Mouse (Mus musculus): ENCODE data around the gene Fmo5. TPM values are rescaled to one million over a fixed set of nuclear protein-coding genes. Genes with fewer than 3 reads are reported as not detected.

Gene Fmo5
- polyA plus RNA-seq, 1 experiment from 2014 or later: 4.2 TPM

- Histone ChIP-seq H3K4me3 (ENCODE audit: low read length) (no peak overlapping the region), H3K9ac (replicated peaks; ENCODE audit: low read length) (no peak overlapping the region), H3K27ac (ENCODE audit: low read length) (no peak overlapping the region), H3K9me3 (ENCODE audit: low read length) (no peaks in the 10 kb centered on the region), H3K4me1 (ENCODE audit: insufficient read depth, low read length) (no peaks in the 10 kb centered on the region), H3K4me2 (replicated peaks; ENCODE audit: low read depth, low read length) (no peak overlapping the region), H3K27me3 (ENCODE audit: insufficient read depth, low read length) (no peaks in the 10 kb centered on the region), H3K36me3 (ENCODE audit: insufficient read depth, low read length) (no peaks in the 10 kb centered on the region)
- WGBS: 86% methylated on average over 11 of the region's 11 CpGs
- no peak for ATAC-seq (ENCODE audit: low FRiP score, low TSS enrichment)
Measured at GRCm38 (mm10) chr3:97702448-97703080, 74.0 kb downstream of the Fmo5 start.

Small RNA genes lying within 50 kb of the gene (microRNA-seq; reads per million reads assigned to microRNA genes)
- gene Mir7225: not detected

Other genes starting within 250 kb of the Fmo5 start
- gene Olfr1402, start 206.8 kb upstream of the Fmo5 start, polyA plus RNA-seq (2015; fragmentation: Nextera tagmentation; extraction: Ambion mirVana): 0.06 TPM in 1 of 2 replicates, not detected in the other
- gene Chd1l, start 18.6 kb upstream of the Fmo5 start, polyA plus RNA-seq (2015; fragmentation: Nextera tagmentation; extraction: Ambion mirVana): 16.8 and 19.0 TPM in 2 replicates
- 6.4 and 6.9 TPM in 2 replicates for gene Prkab2, start 29.4 kb downstream of the Fmo5 start, polyA plus RNA-seq (2015; fragmentation: Nextera tagmentation; extraction: Ambion mirVana)
- gene Gm17651, start 45.9 kb downstream of the Fmo5 start, polyA plus RNA-seq (2015; fragmentation: Nextera tagmentation; extraction: Ambion mirVana): not detected in 2 replicates